Mouse (Mus musculus) ES-CJ7 (cell line): ENCODE results near the gene Hspb11.
A peak's percentile ranks its signal among the peaks of the same experiment; 100 is the strongest.

ENCODE experiments used
- DNase-seq: peaks from one replicate; pipeline ENCODE4 v3.0.0; 2011; ENCODE audit warnings: low read depth, low spot score

Hspb11 gene

GRCm38 (mm10) chr4:107313690-107314478, 60.5 kb downstream of the Hspb11 start, which contains the start of gene Yipf1:
Gene Yipf1 (plus strand): TSS chr4:107314363.
- peak; percentile 76 for DNase-seq

GRCm38 (mm10) chr4:107314479-107314805, 61.0 kb downstream of the Hspb11 start:
- no peak for DNase-seq

GRCm38 (mm10) chr4:107318646-107319045, 65.3 kb downstream of the Hspb11 start:
- no peak for DNase-seq

- no peak for DNase-seq
Measured at GRCm38 (mm10) chr4:107321041-107321440, 67.6 kb downstream of the Hspb11 start.

GRCm38 (mm10) chr4:107323113-107323512, 69.7 kb downstream of the Hspb11 start:
- no peak for DNase-seq

GRCm38 (mm10) chr4:107328530-107328929, 75.1 kb downstream of the Hspb11 start:
- no peak for DNase-seq
